Mouse (Mus musculus) brain, embryonic 14.5 days (tissue): Measurements from ENCODE around the gene Peli2.

Experiments
- CTCF ChIP-seq: fragments of 200-500 bp; IDR thresholded peaks from 2 replicates; pipeline ENCODE4 v1.5.1; 2012; ENCODE audit warnings: inconsistent platforms, mild to moderate bottlenecking, moderate library complexity, borderline replicate concordance; ENCODE audit not compliant: insufficient read depth, insufficient read length; ENCODE audit errors: extremely low read depth
- POLR2A ChIP-seq: fragments of 200-500 bp; IDR thresholded peaks from 2 replicates; pipeline ENCODE4 v1.6.1; 2012; ENCODE audit warnings: mild to moderate bottlenecking, inconsistent platforms, borderline replicate concordance; ENCODE audit not compliant: poor library complexity, insufficient read depth, insufficient read length, severe bottlenecking; ENCODE audit errors: extremely low read depth

DNA sequence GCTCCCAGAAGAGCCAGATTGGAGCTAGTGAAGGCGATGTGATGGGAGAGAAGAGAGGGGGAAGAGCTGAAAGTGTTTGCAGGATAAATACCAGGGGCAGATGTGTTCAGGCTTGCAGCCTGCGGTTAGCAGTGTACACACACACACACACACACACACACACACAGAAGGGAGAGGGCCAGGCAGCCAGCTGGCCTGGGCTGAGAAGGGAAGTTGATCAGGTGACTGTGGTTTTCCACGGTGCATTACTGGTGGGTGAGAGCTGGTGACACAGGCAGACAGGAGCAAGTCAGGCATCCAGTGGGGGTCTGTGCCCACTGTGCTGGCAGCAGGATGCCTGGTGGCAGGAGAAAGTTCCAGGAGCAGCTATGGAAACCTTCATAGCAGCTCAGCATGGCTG, 125.6 kb downstream of the Peli2 start:
- TF ChIP-seq CTCF (no peak), POLR2A (no peak)
